Mouse (Mus musculus) cerebellum, adult 9-11 months (tissue): Measurements from ENCODE around the gene Bmp6.

Experiments used
- DNase-seq: peaks from one replicate; pipeline ENCODE4 v3.0.0; 2022

Gene Bmp6

DNA sequence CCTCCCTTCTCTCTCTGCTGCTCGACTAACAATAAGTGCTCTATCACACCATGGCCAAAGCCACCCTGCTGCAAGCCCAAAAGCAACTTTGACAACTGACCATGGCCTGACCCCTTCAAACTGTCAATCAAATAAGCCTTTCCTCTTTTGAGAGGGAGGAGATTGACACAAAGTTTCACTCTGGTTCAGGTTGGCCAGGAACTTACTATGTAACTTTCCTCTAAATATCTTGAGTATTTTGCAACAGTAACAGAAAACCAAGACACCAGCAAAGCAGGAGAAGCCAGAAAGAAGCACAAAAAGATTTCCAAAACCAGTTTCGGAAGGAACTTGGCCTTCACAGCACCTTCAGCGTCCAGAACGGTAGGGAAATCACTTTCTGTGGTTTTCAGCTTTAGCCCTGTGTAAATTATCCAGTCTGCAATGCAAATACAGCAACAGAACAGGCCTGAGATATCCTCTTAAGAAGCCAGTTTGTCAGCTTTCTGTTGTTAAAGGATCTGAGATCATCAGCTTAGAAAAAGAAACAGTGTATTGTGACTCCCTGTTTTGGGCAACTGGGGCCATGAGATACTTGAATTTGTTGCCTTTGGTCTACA is 177.2 kb downstream of the Bmp6 start:
- no peak for DNase-seq

DNA sequence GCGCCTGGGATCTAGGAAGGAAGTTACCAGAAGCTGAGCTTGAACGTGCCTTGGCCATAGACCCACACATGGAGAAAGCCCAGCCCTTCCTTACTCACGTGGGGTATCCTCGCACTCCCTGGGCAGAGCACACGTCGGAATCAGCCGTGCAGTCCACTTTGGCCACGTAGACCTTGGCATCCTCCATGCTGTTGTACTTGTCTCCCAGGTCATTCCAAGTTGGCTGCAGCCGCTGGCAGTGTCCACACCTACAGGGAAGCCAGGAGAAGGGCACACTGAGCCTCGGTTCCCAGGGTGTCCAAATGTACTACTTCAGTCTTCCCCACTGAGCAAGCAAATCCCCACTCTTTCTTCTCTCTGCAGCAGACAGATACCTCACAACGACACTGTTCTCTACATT is 178.3 kb downstream of the Bmp6 start:
- DNase-seq, result no peak

DNA sequence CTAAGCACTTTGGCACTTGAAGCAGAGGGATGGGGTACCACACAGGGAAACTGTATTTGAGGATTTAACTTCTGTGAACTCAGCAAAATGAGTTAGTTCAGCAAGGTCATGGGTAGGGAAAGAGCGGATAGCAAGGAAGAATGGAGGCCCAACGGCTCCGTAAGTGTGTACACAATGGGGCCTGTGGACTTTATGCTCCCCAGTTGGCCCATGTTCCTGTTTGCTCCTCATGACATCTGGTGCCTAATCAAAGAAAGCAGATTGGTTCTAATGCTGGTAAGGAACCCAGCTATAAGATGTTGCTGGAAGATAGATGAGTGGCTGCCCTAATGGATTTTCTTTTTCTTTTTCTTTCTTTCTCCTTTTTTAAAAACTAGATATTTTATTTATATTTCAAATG is 180.4 kb downstream of the Bmp6 start:
- DNase-seq, result no peak

DNA sequence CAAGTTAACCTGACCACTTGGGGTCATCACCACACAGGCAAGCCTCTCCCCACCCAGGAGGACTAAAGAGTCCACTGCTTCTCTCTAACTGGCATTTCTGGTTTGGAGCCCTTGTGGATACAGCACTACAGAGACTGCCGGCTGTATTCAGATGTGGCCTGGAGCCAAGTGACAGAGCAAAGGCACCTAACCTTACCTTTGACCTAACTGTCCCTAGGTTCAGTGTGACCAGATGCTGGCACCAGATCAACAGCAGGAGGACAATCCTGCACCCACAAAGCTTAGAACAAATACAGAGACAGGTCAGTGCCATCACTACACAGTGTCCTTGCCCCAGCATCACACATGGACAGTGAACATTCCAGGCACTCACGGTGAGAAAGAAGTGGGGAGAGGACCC is 181.2 kb downstream of the Bmp6 start:
- DNase-seq, result no peak

DNA sequence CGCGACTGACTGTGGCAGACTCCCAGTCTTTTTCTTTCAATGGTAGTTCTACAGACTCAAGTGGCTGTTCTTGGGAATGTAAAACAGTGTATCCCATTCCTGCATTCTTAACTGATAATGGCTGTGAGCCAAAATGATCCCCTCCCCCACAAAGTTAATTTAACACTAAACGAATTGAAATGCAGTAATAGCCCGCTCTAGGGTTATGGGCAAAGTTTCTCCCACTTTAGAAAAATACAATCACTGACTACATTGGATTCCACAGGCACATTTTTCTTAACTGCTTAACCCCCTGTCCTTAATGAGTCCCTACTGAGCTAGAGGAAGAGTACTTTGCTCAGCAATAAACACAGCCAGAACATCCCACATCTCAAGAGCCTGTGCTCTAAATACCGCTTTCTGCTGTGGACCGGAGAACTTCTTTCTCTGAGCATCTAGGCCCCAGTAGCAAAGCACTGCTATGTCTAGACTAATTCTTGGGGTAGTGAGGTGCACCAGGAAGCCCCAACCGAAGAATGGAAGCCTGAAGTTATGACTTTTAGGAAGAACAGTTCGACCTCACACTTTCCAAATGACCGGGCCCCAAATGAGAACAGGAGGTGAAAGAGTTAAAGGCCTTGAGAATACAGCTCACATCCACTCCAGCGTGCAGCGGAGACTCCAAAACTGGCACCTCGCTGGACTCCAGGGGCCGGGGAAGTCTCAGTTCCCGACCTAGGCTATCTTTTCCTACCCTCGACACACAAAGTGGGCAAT is 182.3 kb downstream of the Bmp6 start:
- DNase-seq, result no peak

DNA sequence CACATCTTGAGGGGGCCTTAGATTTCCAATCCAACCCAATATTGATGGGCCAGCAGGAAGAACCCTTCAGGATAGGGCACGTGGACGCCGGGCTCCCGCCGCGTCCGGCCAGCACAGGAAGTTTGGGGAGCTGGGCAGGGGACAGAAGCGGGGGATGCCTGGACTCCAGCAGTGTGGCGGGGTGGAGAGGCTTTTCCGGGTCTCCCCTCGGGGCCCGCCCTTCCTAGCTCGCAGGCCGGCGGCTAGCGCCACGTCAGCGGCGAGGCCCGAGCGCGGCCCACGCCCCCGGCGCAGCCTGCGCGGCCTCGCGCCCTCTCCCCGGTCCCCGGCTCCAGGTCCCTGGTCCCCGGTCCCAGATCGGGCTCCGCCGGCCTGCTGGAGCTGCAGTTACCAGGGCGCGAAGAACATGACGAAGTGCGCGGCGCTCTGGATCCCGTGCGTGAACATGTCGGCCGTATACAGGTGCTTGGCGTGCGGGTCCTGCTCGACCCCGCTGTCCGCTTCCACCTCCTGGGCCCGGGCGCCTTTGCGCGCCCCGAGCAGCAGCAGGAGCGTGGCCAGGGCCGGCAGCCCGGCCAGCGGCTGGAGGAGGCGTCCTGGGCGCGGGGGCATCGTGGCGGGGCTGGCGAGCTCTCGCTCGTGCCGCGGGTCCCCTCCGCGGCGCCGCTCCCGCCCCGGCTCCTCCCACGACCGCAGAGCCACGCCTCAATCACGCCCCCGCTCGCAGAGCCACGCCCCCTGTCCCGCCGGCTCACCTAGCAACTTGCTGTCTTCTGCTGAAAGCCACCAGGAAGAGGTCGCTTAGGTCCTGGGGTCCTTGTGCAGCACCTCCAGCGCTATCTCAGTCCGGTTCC is 183.1 kb downstream of the Bmp6 start:
- peak; percentile 82 for DNase-seq

DNA sequence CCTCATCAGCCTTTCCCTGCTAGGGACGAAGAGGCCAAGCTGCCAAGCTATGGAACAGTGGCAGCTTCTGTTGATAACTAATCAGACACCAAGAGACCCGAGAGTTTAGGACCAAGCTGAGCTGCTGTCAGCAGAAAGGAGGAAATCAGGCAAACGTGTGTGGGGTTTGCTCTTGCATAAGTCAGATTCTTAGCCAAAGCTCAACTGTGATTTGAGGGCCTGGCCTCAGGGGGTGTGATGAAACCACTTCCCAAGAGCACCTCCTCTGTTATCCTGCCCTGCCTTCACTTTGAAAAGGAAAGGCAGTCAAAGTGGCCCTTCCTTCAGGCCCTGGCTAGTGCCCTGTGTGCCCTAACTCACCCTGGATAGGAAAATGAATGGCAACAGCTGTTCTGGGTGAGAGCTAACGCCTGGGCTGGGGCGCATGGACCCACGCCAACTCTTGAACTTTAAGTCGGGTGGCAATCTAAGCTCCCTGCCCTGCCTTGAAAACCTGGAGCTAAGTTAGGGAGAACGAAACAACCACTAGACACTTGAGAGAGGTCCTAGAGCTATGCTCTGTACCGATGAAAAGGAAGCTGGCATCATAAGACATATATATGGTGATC is 183.9 kb downstream of the Bmp6 start, which contains the start of gene Txndc5:
Gene Txndc5 (minus strand): TSS at position 138 of the 608 bp plus-strand sequence.
- DNase-seq, result peak; percentile 16

DNA sequence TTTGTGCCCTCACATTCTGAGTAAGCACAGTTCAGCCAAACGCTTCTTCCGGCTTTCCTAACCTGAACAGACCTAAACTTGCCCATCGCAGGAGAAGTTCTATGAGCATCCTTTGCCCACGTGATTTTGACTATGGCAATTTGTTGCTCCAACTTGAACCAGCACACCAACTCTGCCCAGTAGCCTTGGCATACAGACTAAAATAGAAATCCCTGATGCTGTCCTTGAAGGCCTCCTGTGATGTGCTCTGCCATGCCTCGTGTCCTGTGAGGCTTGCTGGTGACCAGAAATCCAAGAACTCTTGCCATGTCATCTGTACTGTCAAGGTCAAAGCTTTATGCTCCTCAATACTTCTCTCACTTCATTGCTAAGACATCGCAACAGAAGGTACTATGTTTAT is 184.7 kb downstream of the Bmp6 start:
- DNase-seq, result no peak

DNA sequence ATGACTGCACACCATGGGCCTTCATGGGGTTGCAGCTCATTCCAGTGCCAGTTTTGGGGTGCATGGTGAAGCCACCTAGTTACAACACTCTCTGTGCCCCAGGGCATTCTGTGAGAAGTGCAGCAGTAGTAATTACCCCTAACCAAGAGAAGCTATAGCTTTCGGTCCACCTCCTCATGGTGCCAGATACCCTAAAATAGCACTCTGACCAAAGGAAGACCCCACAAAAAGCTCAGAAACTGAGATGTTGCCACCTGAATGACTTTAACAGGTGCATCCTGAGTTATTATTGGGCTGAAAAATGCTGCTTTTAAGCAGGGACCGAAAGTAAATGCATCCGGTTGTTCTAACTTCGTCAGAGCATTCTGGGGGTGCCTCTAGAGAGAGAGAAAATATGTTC is 186.6 kb downstream of the Bmp6 start:
- DNase-seq, result no peak

DNA sequence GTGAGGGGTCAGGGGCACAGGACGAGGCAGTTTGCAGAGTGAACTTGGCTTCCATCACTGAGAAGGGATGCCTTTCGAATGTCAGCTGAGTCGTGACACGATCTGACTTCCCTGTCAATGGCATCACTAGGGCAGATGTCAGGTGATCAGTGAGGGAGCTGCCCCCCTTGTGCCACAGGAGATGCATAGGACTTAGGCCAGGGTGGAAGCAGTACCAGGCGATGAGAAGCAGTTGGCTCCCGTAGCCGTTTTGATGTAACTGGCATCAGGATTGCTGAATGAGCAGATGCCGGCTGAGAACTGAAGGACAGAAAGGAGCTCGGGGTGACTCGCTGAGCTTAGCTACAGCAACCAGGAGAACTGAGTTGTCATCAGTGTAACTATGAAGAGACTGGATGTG is 188.6 kb downstream of the Bmp6 start:
- no peak for DNase-seq

DNA sequence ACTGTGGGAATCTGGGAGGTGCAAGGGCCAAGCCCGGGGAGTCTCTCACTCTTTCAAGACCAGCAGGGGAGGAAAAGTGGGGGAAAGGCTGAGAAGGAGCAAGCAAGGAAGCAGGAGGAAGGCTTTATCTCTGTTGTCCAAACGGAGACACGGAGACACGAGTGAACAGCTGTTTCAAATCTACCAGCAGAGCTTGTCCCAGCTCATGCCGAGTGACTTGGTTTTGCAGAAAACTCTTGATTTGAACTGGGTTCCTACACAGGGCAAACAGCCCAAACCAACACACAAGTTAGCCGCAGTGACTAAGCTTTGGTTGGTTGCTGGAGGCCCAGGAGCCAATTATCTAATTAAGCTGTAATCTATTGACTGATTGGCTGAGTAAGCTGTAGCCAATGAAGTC is 189.1 kb downstream of the Bmp6 start:
- DNase-seq, result no peak

DNA sequence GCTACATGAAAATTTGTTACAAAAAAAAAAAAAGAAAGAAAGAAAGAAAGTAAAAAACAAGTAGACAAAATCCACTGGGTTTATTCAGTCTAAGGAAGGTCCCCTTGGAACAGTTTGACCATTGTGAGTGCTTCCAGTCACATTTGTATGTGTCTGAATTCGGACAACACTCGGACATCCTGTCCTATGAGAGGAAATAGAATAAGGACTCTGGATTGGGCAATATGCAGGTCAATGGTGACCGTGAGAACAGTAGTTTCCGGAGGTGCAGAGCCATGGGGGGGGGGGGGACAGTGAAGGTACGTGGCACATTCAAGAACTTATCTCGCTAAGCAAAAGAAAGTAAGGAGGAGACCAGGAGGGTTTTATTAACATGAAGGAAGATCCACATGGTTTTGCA is 189.8 kb downstream of the Bmp6 start:
- no peak for DNase-seq

DNA sequence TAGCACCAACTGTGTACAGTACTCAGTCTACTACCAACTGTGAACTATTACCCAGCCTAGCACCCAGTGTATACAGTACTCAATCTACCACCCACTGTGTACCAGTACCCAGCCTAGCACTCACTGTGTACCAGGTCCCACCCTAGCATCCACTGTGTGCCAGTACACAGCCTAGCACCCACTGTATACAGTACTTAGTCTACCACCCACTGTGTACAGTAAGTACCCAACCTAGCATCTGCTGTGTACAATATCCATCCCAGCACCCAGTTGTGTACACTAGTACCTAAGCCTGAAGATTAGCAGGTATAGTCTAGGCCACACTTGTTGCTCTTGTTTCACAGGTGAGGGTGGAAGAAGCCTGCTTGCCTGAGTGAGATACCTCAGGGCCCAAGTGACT is 192.6 kb downstream of the Bmp6 start:
- DNase-seq, result no peak

DNA sequence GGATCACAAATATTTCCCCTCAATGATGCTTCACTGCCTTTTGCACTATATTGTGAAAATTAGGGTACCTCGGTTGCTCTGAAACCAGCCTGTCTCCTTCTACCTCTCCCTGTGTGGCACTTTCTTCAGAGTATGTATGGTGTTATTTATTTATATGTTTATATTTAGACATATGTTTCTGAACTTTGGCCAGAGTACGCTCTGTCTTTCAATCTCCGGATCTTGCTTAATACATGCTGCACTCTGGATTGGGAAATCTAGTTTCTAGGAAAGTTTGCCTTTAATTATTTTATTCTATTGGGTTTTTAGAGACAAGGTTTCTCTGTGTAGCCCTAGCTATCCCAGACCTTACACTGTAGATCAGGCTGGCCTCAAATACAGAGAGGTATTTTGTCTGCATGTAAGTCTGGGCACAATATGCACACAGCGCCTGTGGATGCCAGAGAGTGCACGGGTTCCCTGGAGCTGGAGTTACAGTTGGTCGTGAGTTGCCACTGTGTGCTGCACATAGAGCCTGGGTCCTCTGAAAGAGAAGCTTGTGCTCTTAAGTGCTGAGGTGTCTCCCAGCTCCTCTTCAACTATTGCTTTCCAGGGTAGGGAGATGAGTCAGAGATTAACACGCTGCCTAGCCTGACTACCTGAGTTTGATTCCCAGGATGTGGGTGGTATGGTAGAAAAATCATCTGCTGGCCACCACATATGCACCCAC is 194.4 kb downstream of the Bmp6 start:
- no peak for DNase-seq

DNA sequence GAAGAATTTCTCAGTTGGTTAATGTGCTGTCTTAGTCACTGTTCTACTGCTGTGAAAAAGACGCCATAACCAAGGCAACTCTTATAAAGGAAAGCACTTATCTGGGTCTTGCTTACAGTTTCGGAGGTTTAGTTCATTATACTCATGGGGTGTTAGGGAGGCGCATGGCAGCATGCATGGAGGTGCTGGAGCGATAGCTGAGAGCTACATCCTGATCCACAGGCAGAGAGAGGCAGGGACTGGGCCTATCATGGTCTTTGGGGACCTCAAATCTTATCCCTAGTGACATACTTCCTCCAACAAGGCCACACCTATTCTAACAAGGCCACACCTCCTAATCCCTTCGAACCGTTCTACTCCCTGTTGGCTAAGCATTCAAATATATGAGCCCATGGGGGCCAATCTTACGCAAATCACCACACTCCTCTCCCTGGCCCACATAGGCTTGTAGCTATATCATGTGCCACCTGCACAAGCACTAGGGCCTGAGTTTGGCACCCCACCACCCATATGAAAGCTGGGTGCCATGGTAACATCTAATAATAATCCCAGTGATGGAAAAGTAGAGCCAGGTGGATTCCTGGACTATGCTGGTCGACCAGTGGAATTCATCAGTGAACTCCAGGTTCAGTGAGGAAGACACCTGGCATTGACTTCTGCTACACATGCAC is 198.7 kb downstream of the Bmp6 start:
- DNase-seq, result no peak

DNA sequence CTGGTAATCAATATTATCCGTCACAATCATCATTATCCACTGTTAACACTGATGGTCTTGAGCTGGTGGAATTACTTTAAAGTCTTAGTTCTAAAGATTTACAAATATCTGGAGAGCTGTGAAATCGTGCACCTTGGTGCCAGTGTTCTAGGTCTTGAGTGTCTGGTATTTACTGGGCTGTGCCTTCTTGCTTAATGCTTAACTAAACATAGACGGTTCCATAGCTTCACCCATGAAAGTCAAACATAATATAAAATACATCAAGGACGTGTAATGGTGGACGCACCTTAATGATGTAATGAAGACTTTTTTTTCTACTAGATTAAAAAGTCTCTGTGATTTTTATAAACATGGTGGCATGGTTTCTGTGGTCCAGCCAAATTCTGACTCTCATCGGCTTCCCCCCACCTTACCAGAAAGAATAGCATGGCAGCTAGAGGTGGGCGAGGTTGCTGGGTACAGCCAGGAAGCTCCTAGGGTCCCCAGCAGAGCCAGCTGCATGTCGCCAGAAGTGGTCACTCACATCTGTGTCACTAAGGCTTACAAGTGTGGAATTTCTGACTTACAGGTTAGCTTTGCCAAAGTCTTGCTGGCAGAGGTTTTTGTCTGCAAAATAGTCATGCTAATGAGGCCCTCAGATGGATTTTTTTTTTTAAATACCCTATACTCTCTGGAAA is 200.0 kb downstream of the Bmp6 start:
- no peak for DNase-seq

DNA sequence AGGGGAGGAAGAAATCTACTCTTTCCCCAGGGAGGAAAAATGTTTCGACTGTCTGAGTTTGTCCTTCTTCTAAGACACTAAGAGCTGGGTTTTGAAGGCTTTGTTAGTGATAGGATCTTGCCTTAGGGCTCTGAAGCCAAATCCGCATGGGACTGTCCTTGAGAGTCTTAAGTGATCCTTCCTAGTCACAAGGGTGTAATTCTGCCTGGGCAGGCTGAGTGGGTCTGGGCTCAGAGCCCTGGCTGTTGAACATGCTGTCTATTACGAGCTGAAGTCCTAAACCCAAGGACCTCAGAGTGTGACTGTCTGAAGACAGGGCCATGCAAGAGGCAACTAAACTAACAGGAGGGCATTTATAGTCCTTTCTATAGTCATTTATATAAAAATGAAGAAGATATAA is 200.6 kb downstream of the Bmp6 start:
- no peak for DNase-seq

DNA sequence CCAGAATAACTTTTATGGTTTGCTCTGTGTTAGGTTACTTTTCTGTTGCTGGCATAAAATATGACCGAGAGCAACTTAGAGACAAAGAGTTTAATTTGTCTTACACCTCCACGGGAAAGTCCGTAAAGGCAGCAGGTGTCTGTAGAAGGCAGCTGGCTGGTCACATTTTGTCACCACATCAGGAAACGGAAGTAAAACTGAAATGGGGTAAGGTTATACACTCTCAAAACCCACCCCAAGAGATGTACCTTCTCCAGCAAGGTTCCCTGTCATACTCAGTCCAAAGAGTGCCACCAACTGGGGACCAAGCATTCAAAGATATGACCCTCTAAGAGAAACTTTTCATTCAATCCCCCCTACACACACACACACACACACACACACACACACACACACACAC is 201.8 kb downstream of the Bmp6 start:
- no peak for DNase-seq

DNA sequence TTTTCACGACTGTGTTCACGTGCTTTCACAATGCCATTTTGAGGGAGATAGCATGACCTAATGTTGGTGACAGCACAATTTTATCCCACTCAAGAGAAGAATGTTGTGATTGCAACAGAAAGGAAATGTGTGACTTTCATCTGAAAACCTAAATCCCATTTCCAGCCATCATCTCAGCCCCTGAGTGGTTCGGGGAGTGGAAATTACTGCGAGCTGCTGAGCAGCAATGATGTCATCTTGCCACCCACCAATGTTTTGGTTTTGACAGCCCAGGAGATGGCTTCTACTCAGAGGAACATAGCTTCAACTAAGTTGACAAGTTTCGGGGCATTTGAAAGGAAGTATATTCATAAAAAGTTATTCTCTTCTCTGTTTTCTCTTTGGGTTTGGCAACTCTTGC is 202.8 kb downstream of the Bmp6 start:
- no peak for DNase-seq

DNA sequence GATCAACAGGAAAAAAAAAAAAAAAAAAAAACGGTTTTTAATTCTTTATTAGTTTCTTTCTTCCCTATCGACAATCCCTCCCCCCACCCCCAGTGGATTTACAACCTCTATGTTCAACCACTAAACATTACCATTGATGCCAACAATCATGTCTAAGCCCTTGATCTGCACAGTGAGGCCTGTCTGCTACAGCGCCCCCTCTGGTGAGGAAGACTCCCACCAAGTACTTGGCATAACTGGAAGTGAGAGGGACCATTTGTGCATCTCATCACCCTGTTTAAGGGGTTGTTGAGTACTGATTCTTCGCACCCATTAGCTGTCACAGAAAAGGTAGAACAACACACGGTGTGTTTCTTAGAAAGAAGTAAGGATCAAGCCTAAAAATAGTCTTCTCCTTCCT is 203.8 kb downstream of the Bmp6 start:
- DNase-seq, result no peak
